Mouse (Mus musculus) midbrain, embryonic 15.5 days (tissue): ENCODE data around the gene Prdm11. TPM values are rescaled to one million over a fixed set of nuclear protein-coding genes. Genes with fewer than 3 reads are reported as not detected.

Experiments
- ATAC-seq: fragments of 200-750 bp; cut with Nextera tagmentation; replicated peaks from 2 replicates; pipeline ENCODE4 v1.8.0; 2017; ENCODE audit warnings: moderate TSS enrichment
- H3K27ac ChIP-seq: fragments of 300-500 bp; sonication (generic); 2 replicates; pipeline ENCODE4 v1.5.1; 2015; ENCODE audit warnings: mild to moderate bottlenecking, inconsistent platforms
- H3K27me3 ChIP-seq: fragments of 300-500 bp; sonication (generic); replicated peaks from 2 replicates; pipeline ENCODE4 v1.6.1; 2015; ENCODE audit warnings: inconsistent platforms
- H3K36me3 ChIP-seq: fragments of 300-500 bp; sonication (generic); replicated peaks from 2 replicates; pipeline ENCODE4 v1.6.1; 2015; ENCODE audit warnings: inconsistent platforms
- H3K4me1 ChIP-seq: fragments of 300-500 bp; sonication (generic); 2 replicates; pipeline ENCODE4 v1.6.1; 2015; ENCODE audit warnings: inconsistent platforms
- H3K4me2 ChIP-seq: fragments of 300-500 bp; sonication (generic); 2 replicates; pipeline ENCODE4 v1.6.1; 2015; ENCODE audit warnings: inconsistent platforms, mild to moderate bottlenecking, moderate library complexity
- H3K4me3 ChIP-seq: fragments of 300-500 bp; sonication (generic); 2 replicates; pipeline ENCODE4 v1.5.1; 2015; ENCODE audit warnings: mild to moderate bottlenecking, inconsistent platforms
- H3K9ac ChIP-seq: fragments of 300-500 bp; sonication (generic); 2 replicates; pipeline ENCODE4 v1.6.1; 2015; ENCODE audit warnings: mild to moderate bottlenecking, inconsistent platforms
- H3K9me3 ChIP-seq: fragments of 300-500 bp; sonication (generic); 2 replicates; pipeline ENCODE4 v1.6.1; 2016; ENCODE audit warnings: inconsistent platforms
- WGBS: fragments of 180-500 bp; shearing (Covaris S2); methylation state at CpG from one replicate; pipeline ENCODE4 v1.1.7; 2015; ENCODE audit warnings: mixed read lengths; 5-methylcytosine and 5-hydroxymethylcytosine counted together
- polyA plus RNA-seq: library from polyadenylated mRNA; unstranded; fragments of >200 nt; fragmentation: Nextera tagmentation; extraction: Ambion mirVana; gene quantifications from 2 replicates; pipeline ENCODE4 v1.2.1, GENCODE M21; 2015

The Prdm11 gene
- polyA plus RNA-seq, 1 experiment from 2014 or later = 3.5 TPM

- no peak for ATAC-seq
- Histone ChIP-seq H3K36me3 (no peaks in the 10 kb centered on the region), H3K4me3 (no peak overlapping the region), H3K9me3 (no peaks in the 10 kb centered on the region), H3K4me2 (no peak overlapping the region), H3K27ac (no peak overlapping the region), H3K9ac (no peak overlapping the region), H3K4me1 (peaks cover 25% of the 10 kb centered on the region), H3K27me3 (no peaks in the 10 kb centered on the region)
- WGBS = 71% methylated on average over 7 of the region's 7 CpGs
Measured at GRCm38 (mm10) chr2:93040841-93041240, 5.1 kb downstream of the Prdm11 start.

GRCm38 (mm10) chr2:93039706-93040105 is 6.3 kb downstream of the Prdm11 start:
- Histone ChIP-seq H3K27me3 (no peaks in the 10 kb centered on the region), H3K9ac (no peak overlapping the region), H3K4me2 (no peak overlapping the region), H3K9me3 (no peaks in the 10 kb centered on the region), H3K4me3 (no peak overlapping the region), H3K36me3 (no peaks in the 10 kb centered on the region), H3K27ac (no peak overlapping the region), H3K4me1 (peaks cover 25% of the 10 kb centered on the region)
- WGBS = 92% methylated on average over 5 of the region's 5 CpGs
- ATAC-seq = no peak

- no peak overlapping the region for H3K4me3 ChIP-seq
- ATAC-seq = no peak
- no peaks in the 10 kb centered on the region for H3K9me3 ChIP-seq
- peaks cover 18% of the 10 kb centered on the region for H3K4me1 ChIP-seq
- no peak overlapping the region for H3K9ac ChIP-seq
- no peak overlapping the region for H3K4me2 ChIP-seq
- H3K36me3 ChIP-seq = no peaks in the 10 kb centered on the region
- no peaks in the 10 kb centered on the region for H3K27me3 ChIP-seq
- H3K27ac ChIP-seq = no peak overlapping the region
- 80% methylated on average over 3 of the region's 3 CpGs for WGBS
Measured at GRCm38 (mm10) chr2:93039043-93039442, 6.9 kb downstream of the Prdm11 start.

DNA sequence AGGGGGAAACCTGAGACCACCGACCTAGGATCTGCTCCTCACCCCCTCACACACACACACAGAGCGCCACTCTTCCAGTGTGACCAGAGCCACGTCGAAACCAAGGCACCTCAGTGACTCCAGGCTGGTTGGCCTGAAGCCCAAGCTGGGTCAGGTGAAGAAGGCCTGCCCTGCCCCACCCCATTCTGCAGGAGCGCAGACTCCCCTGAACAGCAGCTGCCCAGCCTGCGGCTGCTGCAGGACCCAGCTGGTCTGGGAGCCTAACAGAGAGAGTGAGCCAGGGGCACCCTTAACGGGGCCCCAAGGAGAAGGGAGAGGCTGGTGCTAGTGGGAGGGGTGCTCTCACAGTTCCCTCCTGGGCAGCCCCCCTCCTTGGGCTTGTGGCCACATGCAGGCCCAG is 10.3 kb downstream of the Prdm11 start:
- no peak overlapping the region for H3K27ac ChIP-seq
- no peaks in the 10 kb centered on the region for H3K9me3 ChIP-seq
- WGBS = 18% methylated on average over 7 of the region's 7 CpGs
- H3K4me3 ChIP-seq = no peak overlapping the region
- H3K4me1 ChIP-seq = peaks cover 13% of the 10 kb centered on the region
- H3K9ac ChIP-seq = no peak overlapping the region
- no peak overlapping the region for H3K4me2 ChIP-seq
- ATAC-seq = peak; percentile 20
- H3K27me3 ChIP-seq = no peaks in the 10 kb centered on the region
- no peaks in the 10 kb centered on the region for H3K36me3 ChIP-seq

DNA sequence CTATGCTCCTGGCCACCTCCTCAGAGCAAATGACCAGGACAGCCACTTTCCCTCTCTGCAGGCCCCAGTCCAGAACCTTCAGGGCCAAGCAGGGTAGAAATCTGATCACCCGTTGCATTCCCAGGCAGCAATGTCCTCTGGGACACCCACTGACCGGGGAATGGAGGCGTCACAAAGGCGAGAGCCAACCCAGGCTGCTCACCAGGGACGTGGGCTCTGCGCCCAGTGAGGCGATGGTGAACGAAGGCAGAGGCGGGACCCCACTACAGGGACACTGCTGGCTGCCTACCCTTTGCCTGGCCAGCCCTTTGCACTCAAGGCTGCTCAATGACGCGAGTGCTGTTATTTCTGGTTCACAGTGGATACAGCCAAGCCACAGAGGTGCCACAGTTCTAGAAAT is 13.3 kb downstream of the Prdm11 start:
- 79% methylated on average over 11 of the region's 11 CpGs for WGBS

DNA sequence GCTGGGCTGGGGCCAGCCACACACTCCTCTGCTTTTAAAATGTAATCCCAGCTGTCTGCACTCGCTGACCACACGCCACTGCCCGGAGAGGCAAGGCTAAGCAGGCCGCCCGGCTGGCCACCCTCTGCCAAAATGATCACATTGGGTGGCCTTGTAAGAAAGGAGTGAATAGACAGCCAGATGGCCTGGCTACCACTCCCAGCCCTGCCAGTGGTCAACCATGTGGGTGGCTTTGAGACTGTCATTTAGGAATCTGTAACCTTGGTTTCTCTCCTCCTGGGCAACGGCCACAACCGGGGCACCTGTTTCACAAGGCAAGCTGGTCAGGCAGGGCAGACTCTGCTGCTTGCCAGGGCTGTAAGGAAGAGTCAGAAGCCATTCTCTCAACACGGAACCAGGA is 13.9 kb downstream of the Prdm11 start:
- peaks cover 20% of the 10 kb centered on the region for H3K4me1 ChIP-seq
- 48% methylated on average over 8 of the region's 8 CpGs for WGBS

More for the DNA sequence above, 13.3 kb downstream of the Prdm11 start:
- peaks cover 20% of the 10 kb centered on the region for H3K4me1 ChIP-seq
- no peak overlapping the region for H3K27ac ChIP-seq
- H3K36me3 ChIP-seq = no peaks in the 10 kb centered on the region
- no peaks in the 10 kb centered on the region for H3K27me3 ChIP-seq
- ATAC-seq = no peak
- no peak overlapping the region for H3K9ac ChIP-seq
- H3K4me3 ChIP-seq = no peak overlapping the region
- no peak overlapping the region for H3K4me2 ChIP-seq
- H3K9me3 ChIP-seq = no peaks in the 10 kb centered on the region

DNA sequence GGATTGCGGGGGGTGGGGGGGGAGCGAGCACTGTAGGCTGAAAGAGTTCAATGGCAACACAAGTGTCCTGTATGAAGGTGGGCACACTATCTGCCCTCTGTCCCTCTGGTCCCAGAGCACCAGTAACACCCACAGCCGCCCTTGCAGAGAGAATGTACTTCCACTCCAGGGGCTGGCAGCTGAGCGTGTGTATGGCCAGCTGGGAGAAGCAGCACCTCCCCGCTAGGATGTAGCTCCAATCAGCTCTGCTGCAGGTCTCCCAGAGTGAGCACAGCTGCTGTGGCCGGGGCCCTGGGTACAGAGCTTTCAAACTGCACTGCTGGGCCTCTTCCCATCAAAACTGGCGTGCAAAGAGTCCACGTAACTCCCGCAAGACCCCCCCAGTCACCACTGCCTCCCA is 14.9 kb downstream of the Prdm11 start:
- Histone ChIP-seq H3K27me3 (no peaks in the 10 kb centered on the region), H3K4me3 (no peak overlapping the region), H3K9ac (no peak overlapping the region), H3K9me3 (no peaks in the 10 kb centered on the region), H3K4me1 (peaks cover 17% of the 10 kb centered on the region), H3K36me3 (no peaks in the 10 kb centered on the region), H3K27ac (no peak overlapping the region), H3K4me2 (no peak overlapping the region)
- ATAC-seq = no peak
- whole genome bisulfite sequencing = 65% methylated on average over 9 of the region's 9 CpGs

More for the DNA sequence above, 13.9 kb downstream of the Prdm11 start:
- no peak overlapping the region for H3K4me3 ChIP-seq
- no peak for ATAC-seq
- no peaks in the 10 kb centered on the region for H3K36me3 ChIP-seq
- H3K27ac ChIP-seq = no peak overlapping the region
- H3K27me3 ChIP-seq = no peaks in the 10 kb centered on the region
- H3K9me3 ChIP-seq = no peaks in the 10 kb centered on the region
- H3K9ac ChIP-seq = no peak overlapping the region
- H3K4me2 ChIP-seq = no peak overlapping the region

- Histone ChIP-seq H3K4me1 (peaks cover 11% of the 10 kb centered on the region), H3K4me3 (no peak overlapping the region), H3K36me3 (no peaks in the 10 kb centered on the region), H3K9me3 (no peaks in the 10 kb centered on the region), H3K27me3 (no peaks in the 10 kb centered on the region), H3K9ac (no peak overlapping the region), H3K27ac (no peak overlapping the region), H3K4me2 (no peak overlapping the region)
- ATAC-seq = no peak
- 70% methylated on average over 6 of the region's 6 CpGs for WGBS
Measured at GRCm38 (mm10) chr2:93030101-93030500, 15.9 kb downstream of the Prdm11 start.

DNA sequence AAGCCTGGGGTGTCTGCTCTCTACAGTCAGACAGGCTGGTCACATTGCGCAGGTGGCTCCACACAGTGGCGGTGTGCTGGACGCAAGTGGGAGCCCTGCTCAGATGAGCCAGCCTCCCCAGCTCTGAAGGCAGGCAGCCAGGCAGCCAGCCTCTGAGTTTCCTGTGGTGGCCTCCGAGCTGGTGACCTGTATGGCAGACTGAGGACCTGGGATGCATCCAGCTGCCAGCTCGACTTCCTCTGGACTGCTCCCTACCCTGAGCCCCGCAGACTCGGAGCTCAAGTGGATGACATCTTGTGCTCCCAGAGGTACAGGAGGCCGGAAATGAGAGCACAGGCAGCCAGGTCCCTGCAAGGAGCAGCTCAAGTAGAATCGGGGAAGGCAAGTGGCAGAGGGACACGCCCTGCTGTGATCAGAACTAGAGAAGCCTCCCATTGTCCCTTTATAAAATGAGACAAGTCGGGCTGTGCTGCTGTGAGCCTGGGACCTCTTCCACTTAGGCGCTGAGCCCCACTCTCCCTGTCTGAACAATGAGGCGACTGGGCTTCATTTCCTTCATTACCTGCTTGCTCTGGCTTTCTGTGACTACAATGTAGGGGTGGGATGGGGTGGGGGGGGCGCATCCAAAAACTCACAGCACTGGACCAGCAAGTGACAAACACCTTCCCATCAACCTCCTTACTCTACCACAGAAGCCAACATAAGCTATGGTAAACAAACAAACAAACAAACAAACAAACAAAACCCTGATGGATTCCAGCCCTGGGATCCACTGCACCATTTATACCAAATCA is 16.5 kb downstream of the Prdm11 start:
- no peak overlapping the region for H3K4me3 ChIP-seq
- no peak overlapping the region for H3K4me2 ChIP-seq
- H3K9ac ChIP-seq = no peak overlapping the region
- WGBS = 34% methylated on average over 14 of the region's 14 CpGs
- no peaks in the 10 kb centered on the region for H3K9me3 ChIP-seq
- peak overlapping the region; percentile 0; the same call in 1 of the 2 replicates for H3K27ac ChIP-seq
- H3K27me3 ChIP-seq = no peaks in the 10 kb centered on the region
- H3K4me1 ChIP-seq = peaks cover 11% of the 10 kb centered on the region
- no peak; the same call in 1 of the 2 replicates for ATAC-seq
- H3K36me3 ChIP-seq = no peaks in the 10 kb centered on the region

GRCm38 (mm10) chr2:93028865-93029264 is 17.1 kb downstream of the Prdm11 start:
- H3K27me3 ChIP-seq = no peaks in the 10 kb centered on the region
- no peaks in the 10 kb centered on the region for H3K36me3 ChIP-seq
- 0 out of 2 replicates have a peak overlapping the region, but pooled peaks have one; percentile 0 for H3K27ac ChIP-seq
- peaks cover 11% of the 10 kb centered on the region for H3K4me1 ChIP-seq
- WGBS = 65% methylated on average over 6 of the region's 6 CpGs
- H3K4me2 ChIP-seq = no peak overlapping the region
- no peak overlapping the region for H3K9ac ChIP-seq
- no peak overlapping the region for H3K4me3 ChIP-seq
- ATAC-seq = no peak
- H3K9me3 ChIP-seq = no peaks in the 10 kb centered on the region

DNA sequence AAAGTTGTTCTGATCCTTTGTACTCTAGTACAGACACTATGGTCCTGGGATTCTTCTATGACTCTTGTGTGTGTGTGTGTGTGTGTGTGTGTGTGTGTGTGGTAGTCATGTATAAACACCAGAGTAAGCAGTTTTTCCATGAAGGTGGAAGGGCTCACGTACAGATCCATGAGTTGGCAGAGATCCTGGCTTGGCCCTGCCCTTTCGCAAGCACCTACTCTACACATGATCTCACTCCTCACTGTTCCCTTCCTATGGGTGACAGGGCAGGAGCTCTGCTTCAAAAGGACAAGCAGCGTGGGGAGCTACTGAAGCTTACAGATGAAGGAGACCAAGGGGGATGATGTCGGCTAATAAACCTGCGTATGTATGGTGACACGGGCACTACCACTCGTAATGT is 18.3 kb downstream of the Prdm11 start:
- 90% methylated on average over 7 of the region's 7 CpGs for WGBS
- no peaks in the 10 kb centered on the region for H3K27me3 ChIP-seq
- H3K27ac ChIP-seq = no peak overlapping the region
- H3K4me3 ChIP-seq = no peak overlapping the region
- no peaks in the 10 kb centered on the region for H3K36me3 ChIP-seq
- ATAC-seq = no peak
- no peaks in the 10 kb centered on the region for H3K9me3 ChIP-seq
- H3K4me1 ChIP-seq = peaks cover 11% of the 10 kb centered on the region
- H3K9ac ChIP-seq = no peak overlapping the region
- no peak overlapping the region for H3K4me2 ChIP-seq

GRCm38 (mm10) chr2:93024431-93024830 is 21.5 kb downstream of the Prdm11 start:
- WGBS = 91% methylated on average over 3 of the region's 3 CpGs

DNA sequence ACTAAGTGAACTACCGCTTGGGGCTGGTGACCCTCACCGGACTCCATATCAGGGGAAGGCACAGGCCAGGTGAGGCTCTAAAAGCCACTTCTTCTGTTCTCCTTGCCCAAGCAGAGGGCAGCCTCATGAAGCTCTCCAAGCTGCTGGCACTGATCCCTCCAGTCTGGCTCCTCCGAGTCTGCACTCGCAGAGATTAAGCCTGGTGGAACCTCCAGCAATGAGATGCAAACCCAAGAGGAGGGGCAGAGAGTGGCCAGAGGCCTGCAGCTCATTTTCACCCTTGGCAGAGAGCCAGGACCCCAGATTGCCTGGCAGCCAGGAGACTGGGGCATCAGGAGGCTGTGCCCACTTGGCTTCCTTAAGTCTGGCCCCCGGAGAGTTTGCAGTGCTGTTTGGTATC is 27.1 kb downstream of the Prdm11 start:
- Histone ChIP-seq H3K4me2 (no peak overlapping the region), H3K4me1 (peaks cover 23% of the 10 kb centered on the region), H3K36me3 (no peaks in the 10 kb centered on the region), H3K9ac (0 out of 2 replicates have a peak overlapping the region, but pooled peaks have one; percentile 1), H3K27ac (no peak overlapping the region), H3K9me3 (no peaks in the 10 kb centered on the region), H3K27me3 (no peaks in the 10 kb centered on the region), H3K4me3 (no peak overlapping the region)
- 53% methylated on average over 5 of the region's 5 CpGs for WGBS
- no peak for ATAC-seq

More at GRCm38 (mm10) chr2:93024431-93024830, 21.5 kb downstream of the Prdm11 start:
- no peaks in the 10 kb centered on the region for H3K36me3 ChIP-seq
- H3K4me3 ChIP-seq = no peak overlapping the region
- no peak overlapping the region for H3K4me2 ChIP-seq
- H3K9ac ChIP-seq = no peak overlapping the region
- no peak overlapping the region for H3K27ac ChIP-seq
- no peak for ATAC-seq
- no peaks in the 10 kb centered on the region for H3K27me3 ChIP-seq
- H3K4me1 ChIP-seq = no peaks in the 10 kb centered on the region; the same call in 1 of the 2 replicates
- H3K9me3 ChIP-seq = no peaks in the 10 kb centered on the region
